Mouse (Mus musculus): ENCODE measurements around the gene Acap1.
"Not testable (repeated sequence)": the region's sequence is repeated elsewhere in the genome, so short reads cannot be mapped to it uniquely, and the experiment has no call there.

GRCm38 (mm10) chr11:69863729-69864128 lies 31.6 kb downstream of the Acap1 start:
- not testable (repeated sequence) for TF ChIP-seq CTCF, POLR2A (IDR thresholded peaks at IDR 0.05; ENCODE audit: extremely low read depth, insufficient read depth, low read length)

Measured in cortical plate, adult 2 months (tissue).